Mouse (Mus musculus): ENCODE data around the gene Ank2.

GRCm38 (mm10) chr3:127529824-127530223 lies 30.7 kb upstream of the Ank2 start:
- no peak for TF ChIP-seq POLR2A (IDR thresholded peaks at IDR 0.05; ENCODE audit: low read depth, low read length)
- TF ChIP-seq CTCF (conservative IDR thresholded peaks at IDR 0.05; ENCODE audit: insufficient read depth, insufficient read length, low read depth, low read length) = no peak

All from kidney, adult 2 months (tissue).